Mouse (Mus musculus): ENCODE data around the gene Fut8. TPM values are rescaled to one million over a fixed set of nuclear protein-coding genes. Genes with fewer than 3 reads are reported as not detected.

The Fut8 gene
- polyA plus RNA-seq, 1 experiment: 11.8 TPM

- TF ChIP-seq E2F4 (IDR thresholded peaks at IDR 0.05; ENCODE audit: insufficient read depth): no peak
- TF ChIP-seq CEBPB (IDR thresholded peaks at IDR 0.05; ENCODE audit: insufficient read depth, poor library complexity, severe bottlenecking): no peak
- no peak for TF ChIP-seq MAX (IDR thresholded peaks at IDR 0.05; ENCODE audit: low read depth)
- no peak for TF ChIP-seq MYOD1 (IDR thresholded peaks at IDR 0.05; ENCODE audit: control insufficient read depth in 1 of 3, insufficient read length in 2 of 3, low read depth in 2 of 3)
- no peak for TF ChIP-seq TCF3 (IDR thresholded peaks at IDR 0.05; ENCODE audit: insufficient read length, low read depth)
- no peak for TF ChIP-seq USF1 (IDR thresholded peaks at IDR 0.05; ENCODE audit: low read depth)
- TF ChIP-seq POLR2AphosphoS2 (IDR thresholded peaks at IDR 0.05; ENCODE audit: insufficient read length, low read depth): no peak
- no peak for TF ChIP-seq TCF12 (IDR thresholded peaks at IDR 0.05; ENCODE audit: insufficient read depth, poor library complexity, severe bottlenecking)
- TF ChIP-seq MYOG (IDR thresholded peaks at IDR 0.05; ENCODE audit: control insufficient read depth in 1 of 3, insufficient read depth in 1 of 3, insufficient read length in 2 of 3, low read depth in 2 of 3): no peak
- TF ChIP-seq SRF (IDR thresholded peaks at IDR 0.05; ENCODE audit: control insufficient read depth, insufficient read length, low read depth): no peak
- no peak for TF ChIP-seq REST (IDR thresholded peaks at IDR 0.05; ENCODE audit: insufficient read depth, insufficient read length)
- no peak for TF ChIP-seq POLR2A (IDR thresholded peaks at IDR 0.05; ENCODE audit: insufficient read length, low read depth)
- no peaks in the 10 kb centered on the region for H3K27me3 ChIP-seq (ENCODE audit: control insufficient read depth, insufficient read depth, insufficient read length)
Observed at GRCm38 (mm10) chr12:77208576-77209180, 29.2 kb upstream of the Fut8 start.

GRCm38 (mm10) chr12:77211695-77212208 lies 26.2 kb upstream of the Fut8 start:
- Histone ChIP-seq H3K79me2 (ENCODE audit: control insufficient read depth, insufficient read depth) (no peaks in the 10 kb centered on the region), H3K27me3 (ENCODE audit: control insufficient read depth, insufficient read depth, insufficient read length) (no peaks in the 10 kb centered on the region), H3ac (ENCODE audit: control insufficient read depth, insufficient read length) (no peak overlapping the region), H3K4me3 (no peak overlapping the region), H3K4me2 (ENCODE audit: low read depth) (no peak overlapping the region), H3K36me3 (ENCODE audit: control insufficient read depth, insufficient read depth) (no peaks in the 10 kb centered on the region)
- no peak for TF ChIP-seq POLR2AphosphoS2 (IDR thresholded peaks at IDR 0.05; ENCODE audit: insufficient read length, low read depth)
- TF ChIP-seq MAX (IDR thresholded peaks at IDR 0.05; ENCODE audit: low read depth): no peak
- TF ChIP-seq MYOG (IDR thresholded peaks at IDR 0.05; ENCODE audit: control insufficient read depth in 1 of 3, insufficient read depth in 1 of 3, insufficient read length in 2 of 3, low read depth in 2 of 3): no peak
- TF ChIP-seq TCF3 (IDR thresholded peaks at IDR 0.05; ENCODE audit: insufficient read length, low read depth): no peak
- TF ChIP-seq MYOD1 (IDR thresholded peaks at IDR 0.05; ENCODE audit: control insufficient read depth in 1 of 3, insufficient read length in 2 of 3, low read depth in 2 of 3): no peak
- TF ChIP-seq REST (IDR thresholded peaks at IDR 0.05; ENCODE audit: insufficient read depth, insufficient read length): no peak
- no peak for TF ChIP-seq TCF12 (IDR thresholded peaks at IDR 0.05; ENCODE audit: insufficient read depth, poor library complexity, severe bottlenecking)
- no peak for TF ChIP-seq POLR2A (IDR thresholded peaks at IDR 0.05; ENCODE audit: insufficient read length, low read depth)
- no peak for TF ChIP-seq E2F4 (IDR thresholded peaks at IDR 0.05; ENCODE audit: insufficient read depth)
- TF ChIP-seq CEBPB (IDR thresholded peaks at IDR 0.05; ENCODE audit: insufficient read depth, poor library complexity, severe bottlenecking): no peak
- no peak for TF ChIP-seq SRF (IDR thresholded peaks at IDR 0.05; ENCODE audit: control insufficient read depth, insufficient read length, low read depth)
- TF ChIP-seq USF1 (IDR thresholded peaks at IDR 0.05; ENCODE audit: low read depth): no peak

More at GRCm38 (mm10) chr12:77208576-77209180, 29.2 kb upstream of the Fut8 start:
- H3K4me2 ChIP-seq (ENCODE audit: low read depth): no peak overlapping the region
- H3K79me2 ChIP-seq (ENCODE audit: control insufficient read depth, insufficient read depth): no peaks in the 10 kb centered on the region
- no peaks in the 10 kb centered on the region for H3K36me3 ChIP-seq (ENCODE audit: control insufficient read depth, insufficient read depth)
- no peak overlapping the region for H3ac ChIP-seq (ENCODE audit: control insufficient read depth, insufficient read length)
- H3K4me3 ChIP-seq: no peak overlapping the region

GRCm38 (mm10) chr12:77213896-77214564 lies 23.9 kb upstream of the Fut8 start:
- Histone ChIP-seq H3K79me2 (ENCODE audit: control insufficient read depth, insufficient read depth) (no peaks in the 10 kb centered on the region), H3K4me3 (no peak overlapping the region), H3K4me2 (ENCODE audit: low read depth) (no peak overlapping the region), H3ac (ENCODE audit: control insufficient read depth, insufficient read length) (no peak overlapping the region), H3K36me3 (ENCODE audit: control insufficient read depth, insufficient read depth) (no peaks in the 10 kb centered on the region), H3K27me3 (ENCODE audit: control insufficient read depth, insufficient read depth, insufficient read length) (no peaks in the 10 kb centered on the region)
- no peak for TF ChIP-seq REST (IDR thresholded peaks at IDR 0.05; ENCODE audit: insufficient read depth, insufficient read length)
- no peak for TF ChIP-seq TCF12 (IDR thresholded peaks at IDR 0.05; ENCODE audit: insufficient read depth, poor library complexity, severe bottlenecking)
- no peak for TF ChIP-seq POLR2AphosphoS2 (IDR thresholded peaks at IDR 0.05; ENCODE audit: insufficient read length, low read depth)
- no peak for TF ChIP-seq E2F4 (IDR thresholded peaks at IDR 0.05; ENCODE audit: insufficient read depth)
- TF ChIP-seq CEBPB (IDR thresholded peaks at IDR 0.05; ENCODE audit: insufficient read depth, poor library complexity, severe bottlenecking): no peak
- no peak for TF ChIP-seq POLR2A (IDR thresholded peaks at IDR 0.05; ENCODE audit: insufficient read length, low read depth)
- no peak for TF ChIP-seq MAX (IDR thresholded peaks at IDR 0.05; ENCODE audit: low read depth)
- no peak for TF ChIP-seq USF1 (IDR thresholded peaks at IDR 0.05; ENCODE audit: low read depth)
- no peak for TF ChIP-seq MYOD1 (IDR thresholded peaks at IDR 0.05; ENCODE audit: control insufficient read depth in 1 of 3, insufficient read length in 2 of 3, low read depth in 2 of 3)
- TF ChIP-seq TCF3 (IDR thresholded peaks at IDR 0.05; ENCODE audit: insufficient read length, low read depth): no peak
- TF ChIP-seq SRF (IDR thresholded peaks at IDR 0.05; ENCODE audit: control insufficient read depth, insufficient read length, low read depth): no peak
- no peak for TF ChIP-seq MYOG (IDR thresholded peaks at IDR 0.05; ENCODE audit: control insufficient read depth in 1 of 3, insufficient read depth in 1 of 3, insufficient read length in 2 of 3, low read depth in 2 of 3)

- H3K4me3 ChIP-seq: no peak overlapping the region
- no peak overlapping the region for H3ac ChIP-seq (ENCODE audit: control insufficient read depth, insufficient read length)
- H3K79me2 ChIP-seq (ENCODE audit: control insufficient read depth, insufficient read depth): no peaks in the 10 kb centered on the region
- TF ChIP-seq CEBPB (IDR thresholded peaks at IDR 0.05; ENCODE audit: insufficient read depth, poor library complexity, severe bottlenecking): no peak
- no peak for TF ChIP-seq E2F4 (IDR thresholded peaks at IDR 0.05; ENCODE audit: insufficient read depth)
- TF ChIP-seq MAX (IDR thresholded peaks at IDR 0.05; ENCODE audit: low read depth): no peak
- no peak for TF ChIP-seq REST (IDR thresholded peaks at IDR 0.05; ENCODE audit: insufficient read depth, insufficient read length)
- no peak for TF ChIP-seq MYOD1 (IDR thresholded peaks at IDR 0.05; ENCODE audit: control insufficient read depth in 1 of 3, insufficient read length in 2 of 3, low read depth in 2 of 3)
- TF ChIP-seq TCF3 (IDR thresholded peaks at IDR 0.05; ENCODE audit: insufficient read length, low read depth): no peak
- TF ChIP-seq POLR2AphosphoS2 (IDR thresholded peaks at IDR 0.05; ENCODE audit: insufficient read length, low read depth): no peak
- no peak for TF ChIP-seq SRF (IDR thresholded peaks at IDR 0.05; ENCODE audit: control insufficient read depth, insufficient read length, low read depth)
- TF ChIP-seq USF1 (IDR thresholded peaks at IDR 0.05; ENCODE audit: low read depth): no peak
- no peak for TF ChIP-seq TCF12 (IDR thresholded peaks at IDR 0.05; ENCODE audit: insufficient read depth, poor library complexity, severe bottlenecking)
- no peak for TF ChIP-seq MYOG (IDR thresholded peaks at IDR 0.05; ENCODE audit: control insufficient read depth in 1 of 3, insufficient read depth in 1 of 3, insufficient read length in 2 of 3, low read depth in 2 of 3)
- TF ChIP-seq POLR2A (IDR thresholded peaks at IDR 0.05; ENCODE audit: insufficient read length, low read depth): no peak
- H3K4me2 ChIP-seq (ENCODE audit: low read depth): no peak overlapping the region
- no peaks in the 10 kb centered on the region for H3K27me3 ChIP-seq (ENCODE audit: control insufficient read depth, insufficient read depth, insufficient read length)
- no peaks in the 10 kb centered on the region for H3K36me3 ChIP-seq (ENCODE audit: control insufficient read depth, insufficient read depth)
Observed at GRCm38 (mm10) chr12:77214565-77214909, 23.4 kb upstream of the Fut8 start.

Data from myocyte (in vitro differentiated cells).